Mouse (Mus musculus): ENCODE measurements at regions not wholly inside any gene's neighbourhood (a gene's known extent, or its start where the extent isn't known, plus 50 kb on each side); places are given as distances from the start of the nearest gene placed in this dataset.

DNA sequence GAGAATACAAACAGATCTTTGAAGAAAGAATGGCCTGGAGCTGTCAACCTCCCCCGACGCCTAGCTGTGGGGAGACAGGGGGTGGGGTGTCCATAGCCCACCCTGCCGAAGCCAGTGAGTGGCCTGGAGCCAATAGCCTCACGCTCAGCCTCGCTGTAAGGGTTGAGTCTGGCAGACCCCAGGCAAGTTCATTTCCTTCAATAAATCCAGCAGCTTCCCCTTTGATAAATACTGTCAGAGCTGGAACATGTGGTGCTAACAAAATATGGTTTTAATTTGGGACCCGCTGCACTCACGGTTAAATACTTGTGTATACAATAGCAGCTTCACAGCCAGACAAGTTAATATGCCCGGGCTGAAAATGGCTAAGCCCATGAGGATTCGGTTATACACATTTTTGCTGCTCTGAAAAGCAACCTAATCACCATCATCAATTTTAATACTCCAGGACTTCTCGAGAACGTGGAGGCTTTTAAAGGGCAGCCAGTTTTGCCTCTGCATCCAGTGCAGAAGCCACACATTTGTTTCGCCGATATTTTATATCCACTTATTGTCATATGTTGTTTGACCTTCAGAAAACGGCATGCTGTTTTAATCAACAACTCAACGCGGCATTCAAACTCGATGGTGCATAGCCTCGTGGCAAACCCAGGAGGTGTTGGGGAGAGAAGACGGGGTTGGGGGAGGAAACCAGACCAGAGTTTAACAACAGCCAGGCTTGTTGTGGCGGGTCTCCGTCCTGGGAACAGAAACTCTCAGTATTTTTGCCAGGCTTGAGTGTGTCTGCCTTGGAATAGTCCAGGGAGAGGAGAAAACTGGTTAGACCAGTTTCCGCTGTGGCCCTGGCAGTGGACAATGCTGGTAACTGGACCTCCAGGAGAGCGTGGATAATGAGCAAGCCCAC is 144.9 kb downstream of the Cd24a start:
- TF ChIP-seq CTCF (IDR thresholded peaks at IDR 0.05; ENCODE audit: low read depth), result no peak
- TF ChIP-seq EP300 (IDR thresholded peaks at IDR 0.05; ENCODE audit: low read depth), result no peak
